Mouse (Mus musculus) gastrocnemius, postnatal 36 days (tissue): ENCODE results near the gene Sult1a1. TPM values are rescaled to one million over a fixed set of nuclear protein-coding genes. Genes with fewer than 3 reads are reported as not detected.

ENCODE experiments used
- DNase-seq, 2 experiments: peaks; one replicate each; pipeline ENCODE4 v3.0.0; 2022
- intact Hi-C: fragments of 180-260 bp; cut with DNase I; formaldehyde crosslinking; loops from one replicate; pipeline ENCODE4 v1.15.1; 2025
- long read RNA-seq, 2 experiments: library from polyadenylated mRNA; stranded (forward); transcript quantifications; one replicate each; pipeline ENCODE4 v2.0.0; 2021
- total RNA-seq, 2 experiments: library from RNA; stranded (reverse); gene quantifications; 2 replicates each; pipeline ENCODE4 v1.2.3; 2021

Gene Sult1a1
- total RNA-seq: 10 to 100 TPM; 15.7 to 21.0 TPM
- long read RNA-seq, experiment 1, transcript Sult1a1-202 (8 exons, 1,289 nt): major isoform, 23 of 31 reads
- long read RNA-seq, experiment 1, partial matches to known transcripts: 3 of 31 reads
- long read RNA-seq, experiment 1, other reads (novel, unspliced or antisense): 5 of 31 reads
- long read RNA-seq, experiment 2, transcript Sult1a1-202 (8 exons, 1,289 nt): major isoform, 17 of 22 reads
- long read RNA-seq, experiment 2, partial matches to known transcripts: 0 of 22 reads
- long read RNA-seq, experiment 2, other reads (novel, unspliced or antisense): 5 of 22 reads

GRCm38 (mm10) chr7:126676207-126676606 lies at the start of gene Sult1a1:
TSS of gene Sult1a1 (minus strand) at chr7:126676432.
- intact Hi-C loops: no loop called here
- DNase-seq: peak in 1 of 2 experiments; percentile 61

- DNase-seq: no peak
- intact Hi-C loops: no loop called here
These were observed 49.4 kb upstream of the Sult1a1 start for GRCm38 (mm10) chr7:126725667-126726066.

- no peak for DNase-seq
- intact Hi-C loops: no loop called here
These were observed 48.8 kb upstream of the Sult1a1 start for GRCm38 (mm10) chr7:126725077-126725476.

DNA sequence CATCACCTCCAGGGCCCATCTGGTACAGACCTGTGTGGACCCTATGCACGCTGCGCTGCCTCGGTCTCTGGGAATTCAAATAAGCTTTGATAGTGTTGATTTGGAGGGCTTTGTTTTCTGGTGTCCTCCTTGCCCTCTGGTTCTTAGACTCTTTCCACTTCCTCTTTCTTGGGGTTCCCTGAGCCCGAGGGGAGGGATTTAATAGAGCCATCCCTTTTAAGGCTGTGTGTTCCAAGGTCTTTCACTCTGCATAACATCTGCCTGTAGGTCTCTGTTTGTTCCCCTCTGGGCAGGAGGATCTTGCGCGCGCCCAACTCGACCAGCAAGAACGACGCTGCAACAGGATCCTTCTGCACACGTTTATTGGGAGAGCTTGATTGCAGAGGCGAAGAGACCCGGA lies 45.4 kb upstream of the Sult1a1 start:
- intact Hi-C loops: no loop called here
- DNase-seq: no peak

DNA sequence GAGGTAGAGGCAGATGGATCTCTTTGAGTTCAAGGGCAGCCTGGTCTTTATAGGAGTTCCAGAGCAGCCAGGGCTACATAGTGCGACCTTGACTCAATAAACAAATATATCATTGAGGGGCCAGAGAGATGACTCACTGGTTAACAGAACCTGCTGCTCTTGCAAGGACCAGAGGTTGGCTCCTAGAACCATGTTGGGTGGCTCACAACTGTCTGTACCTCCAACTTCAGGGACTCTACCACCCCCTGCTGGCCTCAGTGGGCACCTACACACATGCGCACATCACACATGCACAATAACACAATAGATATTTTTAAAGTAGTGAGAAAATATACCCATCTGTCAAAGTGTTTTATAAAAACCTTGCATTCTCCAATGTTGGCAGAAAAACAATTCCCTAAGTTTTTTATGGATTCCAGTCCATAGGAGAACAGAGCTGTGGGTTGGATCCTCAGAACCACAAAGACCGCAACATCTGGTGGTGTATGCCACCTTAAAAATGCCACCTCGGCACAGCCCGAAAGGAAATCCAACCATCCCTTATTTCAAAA lies 42.6 kb upstream of the Sult1a1 start:
- intact Hi-C loops: no loop called here
- no peak for DNase-seq

DNA sequence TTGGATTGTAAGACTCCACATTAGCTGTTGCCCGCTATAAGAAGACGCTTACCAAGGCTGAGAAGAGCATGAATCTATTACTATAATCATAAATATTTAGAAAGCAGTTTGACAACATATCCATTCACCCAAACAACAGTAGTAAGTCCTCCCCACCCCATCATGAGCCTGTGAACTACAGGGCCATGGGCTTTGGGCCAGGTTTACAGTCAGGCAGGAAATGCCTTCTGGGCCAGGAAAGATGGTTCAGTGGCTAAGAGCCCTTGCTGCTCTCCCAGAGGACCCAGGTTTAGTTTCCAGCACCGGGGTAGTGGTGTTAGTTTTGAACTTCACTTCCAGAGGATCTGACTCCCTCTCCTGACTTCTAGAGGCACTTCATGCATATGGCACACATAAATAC lies 41.3 kb upstream of the Sult1a1 start:
- DNase-seq: no peak
- intact Hi-C loops: no loop called here

DNA sequence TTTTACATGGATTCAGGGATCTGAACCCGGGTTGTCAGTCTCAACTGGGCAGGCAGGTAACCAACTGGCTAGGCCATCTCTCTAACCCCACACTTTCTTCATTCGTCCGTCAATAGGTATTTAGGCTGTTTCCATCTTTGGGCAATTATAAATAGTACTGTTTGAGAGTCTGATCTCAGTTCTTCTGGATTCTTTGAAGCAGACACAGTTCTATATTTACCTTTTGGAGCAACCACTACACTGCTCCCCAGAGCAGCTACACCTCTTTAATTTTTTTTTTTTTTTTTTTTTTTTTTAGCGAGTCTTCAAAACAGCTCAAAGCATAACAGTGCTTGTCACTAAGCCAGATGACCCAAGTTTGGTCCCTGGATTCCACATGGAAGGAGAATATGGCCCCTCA lies 39.4 kb upstream of the Sult1a1 start:
- intact Hi-C loops: no loop called here
- DNase-seq: no peak

DNA sequence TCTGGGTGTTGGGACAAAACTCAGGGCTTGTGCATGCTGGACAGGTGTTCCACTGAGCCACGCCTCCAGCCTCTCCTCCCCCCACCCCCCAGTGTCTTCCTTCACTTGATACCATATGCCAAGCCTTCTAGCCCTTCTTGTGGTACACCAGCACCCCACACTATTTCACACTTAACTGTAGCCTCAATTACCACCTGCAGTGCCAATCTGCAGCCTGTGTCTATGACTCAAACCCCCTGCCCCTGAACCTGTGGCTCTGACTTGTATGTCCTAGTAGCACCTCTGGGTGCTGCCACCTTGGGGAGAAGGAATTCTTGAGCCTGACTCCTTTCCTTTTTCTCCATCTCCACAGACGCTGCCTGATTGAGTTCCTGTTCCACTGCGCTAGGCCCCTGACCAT lies 35.7 kb upstream of the Sult1a1 start:
- intact Hi-C loops: no loop called here
- no peak for DNase-seq

- DNase-seq: no peak
- intact Hi-C loops: no loop called here
These were observed 34.0 kb upstream of the Sult1a1 start for GRCm38 (mm10) chr7:126710266-126710665.

GRCm38 (mm10) chr7:126708175-126708952 lies 32.1 kb upstream of the Sult1a1 start:
- intact Hi-C loops: no loop called here
- no peak for DNase-seq

DNA sequence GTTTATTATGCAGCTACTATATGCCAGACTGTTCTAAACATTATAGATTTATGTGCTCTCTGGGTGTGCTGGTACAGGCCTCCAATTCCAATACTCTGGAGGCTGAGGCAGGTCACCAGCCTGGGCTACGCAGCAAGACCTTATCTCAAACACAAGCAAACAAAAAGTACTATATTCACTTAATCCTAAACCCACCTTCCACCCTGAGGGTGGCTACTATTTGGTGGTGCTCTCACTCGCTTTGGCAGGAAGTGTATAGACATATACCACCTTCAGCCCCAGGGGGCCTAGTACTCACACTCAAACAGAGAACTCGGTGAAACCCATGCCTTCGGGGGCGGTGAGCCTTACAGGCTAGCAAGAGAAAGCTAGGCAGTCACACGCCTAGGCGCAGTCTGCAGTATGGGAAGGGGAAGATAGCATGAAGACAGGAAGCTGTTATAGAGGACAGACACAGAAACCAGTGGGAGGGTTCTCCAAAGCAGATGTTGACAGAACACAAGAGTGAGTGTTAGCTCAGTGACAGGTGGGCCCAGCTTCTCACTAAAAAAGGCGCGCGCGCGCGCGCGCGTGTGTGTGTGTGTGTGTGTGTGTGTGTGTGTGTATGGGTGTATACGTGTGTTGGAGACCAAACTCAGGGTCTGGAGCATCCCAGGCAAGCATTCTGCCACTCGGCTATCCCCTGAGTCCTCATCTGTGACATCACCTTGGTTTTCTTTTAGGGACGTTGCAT lies 31.4 kb upstream of the Sult1a1 start, which contains the start of gene Coro1a:
TSS of gene Coro1a (minus strand) at position 346 of the 733 bp plus-strand sequence.
- no peak for DNase-seq
- intact Hi-C loops: no loop called here

DNA sequence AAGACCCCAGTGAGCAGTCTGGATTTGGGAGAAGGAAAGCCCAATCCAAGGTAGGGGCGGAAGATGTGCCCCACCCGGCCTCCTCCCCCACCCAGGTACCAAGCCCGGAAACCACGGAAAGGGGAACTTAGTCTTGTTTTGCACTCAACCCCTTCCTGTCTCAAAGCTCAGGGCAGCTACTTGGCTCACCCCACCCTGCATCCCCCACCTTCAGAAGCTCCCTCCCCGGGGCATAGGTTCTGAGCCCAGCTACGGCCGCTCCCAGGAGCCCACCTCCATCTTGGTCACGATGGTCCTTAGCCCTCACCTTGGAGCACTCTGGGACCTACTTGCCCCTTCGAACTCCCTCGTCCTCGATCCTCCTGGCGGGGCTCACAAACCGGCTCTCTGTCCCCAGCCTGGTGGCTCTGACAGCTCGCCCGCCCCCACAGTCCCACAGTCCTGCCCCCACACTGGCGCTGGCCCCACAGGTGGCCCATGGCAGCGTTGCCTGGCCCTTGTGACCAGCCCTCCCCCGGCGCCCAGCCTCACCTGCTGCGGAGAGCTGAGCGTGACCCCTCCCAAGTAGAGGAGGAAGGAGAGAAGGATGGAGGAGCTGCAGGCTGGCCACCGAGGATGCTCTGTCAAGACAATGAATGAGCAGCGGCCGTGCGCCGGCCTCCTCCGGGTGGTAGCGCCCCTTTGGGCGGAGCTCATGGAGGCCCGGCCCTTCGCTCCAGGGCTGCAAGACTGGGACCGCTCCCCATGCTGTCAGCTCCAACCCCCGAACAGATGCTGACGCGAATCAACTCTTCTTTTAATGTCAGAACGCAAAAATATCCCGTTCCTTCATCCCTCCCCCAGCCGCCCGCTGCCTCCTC lies 28.1 kb upstream of the Sult1a1 start:
- peak; percentile 58 to 65 for DNase-seq
- intact Hi-C loops: no loop called here

DNA sequence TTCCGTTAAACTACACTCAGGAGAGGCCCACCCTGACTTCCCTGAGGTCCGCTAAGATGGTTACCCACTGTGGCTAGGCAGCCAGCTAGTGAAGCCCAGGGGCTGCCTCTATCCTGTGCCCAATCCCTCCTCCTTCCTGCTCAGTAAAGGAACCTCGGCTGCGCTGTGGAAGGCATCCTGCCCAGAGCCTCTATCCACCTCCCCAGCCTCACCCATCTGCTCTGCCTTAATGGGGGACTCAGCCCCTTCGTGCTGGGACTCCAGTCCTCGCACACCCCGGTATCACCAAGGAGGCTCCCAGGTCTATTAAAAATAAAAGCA lies 27.5 kb upstream of the Sult1a1 start:
- intact Hi-C loops: no loop called here

GRCm38 (mm10) chr7:126702861-126703756 lies 26.9 kb upstream of the Sult1a1 start:
- DNase-seq: no peak
- intact Hi-C loops: no loop called here

More for the DNA sequence above, 27.5 kb upstream of the Sult1a1 start:
- no peak for DNase-seq

- intact Hi-C loops: no loop called here
- no peak for DNase-seq
These were observed 26.1 kb upstream of the Sult1a1 start for GRCm38 (mm10) chr7:126702358-126702757.

DNA sequence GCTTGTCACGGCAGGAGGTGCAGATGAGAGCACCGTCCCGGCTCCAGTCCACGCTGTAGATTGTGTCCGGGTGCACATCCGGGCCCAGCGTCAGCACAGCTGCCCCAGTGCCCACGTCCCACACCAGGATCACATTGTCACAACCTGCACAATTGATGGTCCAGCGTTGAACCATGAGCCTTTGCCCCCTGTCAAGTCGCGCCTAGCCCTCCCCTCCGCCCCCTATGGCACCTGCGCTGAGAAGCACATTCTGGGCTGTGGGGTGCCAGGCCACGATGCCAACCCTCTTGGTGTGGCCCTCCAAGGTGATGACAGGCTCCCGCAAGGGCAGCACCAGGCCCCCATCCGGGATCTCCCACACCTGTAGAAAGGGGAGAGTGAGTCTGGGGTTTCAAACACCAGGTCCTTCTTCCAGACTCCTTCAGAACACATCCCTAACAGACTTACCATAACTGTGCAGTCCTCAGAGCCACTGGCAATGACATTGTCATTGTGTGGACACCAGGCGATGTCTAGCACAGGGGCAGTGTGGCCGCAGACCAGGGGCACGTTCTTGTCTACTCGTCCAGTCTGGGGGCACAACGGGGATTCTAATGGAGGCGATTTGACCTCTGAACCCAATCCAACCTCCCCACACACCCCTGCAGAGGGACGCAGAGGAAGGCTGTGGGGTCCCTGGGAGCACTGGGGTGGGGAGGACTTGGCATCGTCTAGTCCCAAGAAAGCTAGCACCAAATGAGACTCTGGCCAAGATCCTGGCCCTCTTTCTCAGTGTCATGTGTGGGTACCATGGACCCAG lies 25.5 kb upstream of the Sult1a1 start:
- intact Hi-C loops: no loop called here
- no peak for DNase-seq

- peak; percentile 83 for DNase-seq
- intact Hi-C loops: no loop called here
These were observed 24.8 kb upstream of the Sult1a1 start for GRCm38 (mm10) chr7:126701070-126701469.
